Mouse (Mus musculus): Measurements from ENCODE around the gene Kctd2.
"Not testable (repeated sequence)": the region's sequence is repeated elsewhere in the genome, so short reads cannot be mapped to it uniquely, and the experiment has no call there.

Gene Kctd2

GRCm38 (mm10) chr11:115439326-115439725, 19.4 kb downstream of the Kctd2 start:
- DNase-seq (ENCODE audit: low spot score) = no peak

GRCm38 (mm10) chr11:115439906-115440595, 20.1 kb downstream of the Kctd2 start, which contains the start of gene Trim80:
Trim80 (plus strand) TSS chr11:115440545.
- DNase-seq (ENCODE audit: low spot score) = no peak

GRCm38 (mm10) chr11:115441417-115441816, 21.5 kb downstream of the Kctd2 start:
- no peak for DNase-seq (ENCODE audit: low spot score)

DNA sequence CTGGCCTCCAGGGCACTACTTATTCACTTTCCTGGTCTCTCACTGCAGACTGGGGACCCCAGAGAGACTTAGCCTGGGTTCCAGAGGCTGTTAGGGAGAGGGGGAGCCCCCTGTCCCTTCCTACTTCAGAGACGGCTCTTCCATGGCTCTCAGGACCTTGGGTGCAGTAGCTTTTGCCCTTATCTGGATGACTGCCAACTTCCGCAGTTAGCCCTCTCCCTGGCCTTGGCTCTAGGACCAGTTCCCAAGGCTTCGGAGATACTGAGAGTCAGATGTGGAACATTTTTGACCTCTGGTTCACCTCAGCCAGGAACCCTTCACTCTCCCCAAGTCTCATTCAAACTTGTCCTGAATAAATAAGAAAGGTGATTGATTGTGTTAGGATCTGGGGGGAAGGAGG, 27.0 kb downstream of the Kctd2 start:
- no peak for DNase-seq (ENCODE audit: low spot score)

DNA sequence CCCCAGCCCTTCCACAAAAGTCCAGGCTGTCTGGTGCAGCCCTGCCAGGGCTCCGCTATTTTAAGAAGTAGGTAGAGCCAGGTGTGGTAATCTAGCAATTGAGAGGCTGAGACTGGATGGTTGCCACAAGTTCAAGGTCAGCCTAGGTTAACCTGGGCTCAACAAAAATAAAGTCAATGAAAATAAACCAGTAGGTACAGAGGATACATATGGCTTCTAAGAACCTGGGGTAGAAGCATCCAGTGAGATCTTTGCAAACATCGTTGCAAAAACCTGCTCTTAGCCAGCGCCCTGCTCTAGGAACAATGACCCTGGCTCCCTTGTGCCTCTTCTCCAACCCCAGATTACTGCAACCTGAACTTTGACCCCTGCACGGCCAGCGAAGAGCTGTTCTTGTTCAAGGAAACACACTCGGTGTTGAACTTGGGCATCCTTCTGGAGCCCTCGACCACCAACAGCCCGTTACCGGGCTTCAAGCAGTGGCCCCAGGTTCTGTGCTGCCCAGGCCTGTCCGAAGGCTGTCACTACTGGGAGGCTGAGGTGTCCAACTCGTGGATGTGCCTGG, 27.5 kb downstream of the Kctd2 start:
- no peak for DNase-seq (ENCODE audit: low spot score)

DNA sequence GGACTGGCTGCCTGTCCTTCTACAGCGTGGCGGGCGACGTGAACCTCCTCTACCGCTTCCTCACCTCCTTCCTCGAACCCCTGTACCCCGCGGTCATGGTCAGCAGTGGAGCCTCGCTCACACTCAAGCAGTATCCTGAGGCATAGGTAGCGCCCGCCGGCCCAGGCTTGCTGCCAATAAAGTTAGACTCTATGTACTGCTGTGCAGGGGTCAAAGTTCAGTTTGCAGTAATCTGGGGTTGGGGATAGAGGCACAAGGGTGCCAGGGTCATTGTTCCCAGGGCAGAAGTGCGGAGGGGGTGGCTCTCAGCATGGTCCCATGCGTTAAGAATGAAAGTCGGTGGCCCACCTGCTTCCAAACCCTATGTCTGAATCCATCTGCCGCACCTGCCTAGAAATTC, 28.1 kb downstream of the Kctd2 start:
- no peak for DNase-seq (ENCODE audit: low spot score)

GRCm38 (mm10) chr11:115448998-115449397, 29.1 kb downstream of the Kctd2 start:
- no peak for DNase-seq (ENCODE audit: low spot score)

GRCm38 (mm10) chr11:115450176-115450575, 30.2 kb downstream of the Kctd2 start:
- no peak for DNase-seq (ENCODE audit: low spot score)

DNA sequence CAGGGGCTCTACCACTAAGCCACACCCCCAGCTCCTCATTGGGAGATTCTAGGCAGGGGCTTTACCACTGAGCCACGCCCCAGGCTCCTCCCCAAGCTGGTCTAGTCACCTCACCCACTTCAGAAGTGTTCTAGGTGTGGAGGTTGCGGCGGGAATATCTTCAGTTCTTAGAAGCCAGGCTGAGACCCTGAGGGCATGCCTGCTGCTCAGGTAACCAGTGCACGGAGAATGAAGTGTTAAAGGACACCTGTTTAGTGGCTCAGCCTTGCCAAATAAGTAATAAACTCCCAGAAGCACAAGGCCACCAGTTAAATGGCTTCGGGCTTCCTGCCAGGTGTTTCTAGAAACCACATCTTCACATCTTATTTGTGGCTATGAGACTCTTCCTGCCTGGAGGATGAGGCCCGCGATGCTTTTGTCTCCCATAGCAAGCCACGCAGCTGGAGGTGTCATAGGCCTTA, 31.9 kb downstream of the Kctd2 start:
- no peak for DNase-seq (ENCODE audit: low spot score)

- DNase-seq (ENCODE audit: low spot score) = no peak
These were observed 32.4 kb downstream of the Kctd2 start for GRCm38 (mm10) chr11:115452281-115452860.

DNA sequence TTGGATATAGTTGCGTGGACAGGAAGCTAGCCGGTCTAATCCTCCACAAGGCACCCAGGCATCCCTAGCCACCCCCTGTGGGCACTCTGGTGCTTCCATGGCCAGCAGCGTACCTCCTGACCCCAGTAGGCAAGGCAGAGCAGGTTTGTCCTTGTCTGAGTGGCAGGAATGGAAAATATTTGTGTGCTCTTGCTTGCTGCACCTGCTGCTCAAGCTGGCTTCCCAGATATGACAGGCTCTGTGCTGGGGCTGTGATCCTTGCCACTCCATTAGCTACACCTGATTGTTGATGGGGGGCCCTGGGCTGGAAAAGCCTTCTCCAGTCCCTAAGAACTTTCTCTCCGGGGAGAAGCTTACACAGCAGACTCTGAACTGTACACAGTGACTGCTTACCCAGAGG, 33.4 kb downstream of the Kctd2 start:
- no peak for DNase-seq (ENCODE audit: low spot score)

- not testable (repeated sequence) for DNase-seq (ENCODE audit: low spot score)
These were observed 34.9 kb downstream of the Kctd2 start for GRCm38 (mm10) chr11:115454822-115455221.

- DNase-seq (ENCODE audit: low spot score) = no peak
These were observed 35.7 kb downstream of the Kctd2 start for GRCm38 (mm10) chr11:115455619-115456018.

GRCm38 (mm10) chr11:115456182-115456581, 36.3 kb downstream of the Kctd2 start:
- DNase-seq (ENCODE audit: low spot score) = no peak

DNA sequence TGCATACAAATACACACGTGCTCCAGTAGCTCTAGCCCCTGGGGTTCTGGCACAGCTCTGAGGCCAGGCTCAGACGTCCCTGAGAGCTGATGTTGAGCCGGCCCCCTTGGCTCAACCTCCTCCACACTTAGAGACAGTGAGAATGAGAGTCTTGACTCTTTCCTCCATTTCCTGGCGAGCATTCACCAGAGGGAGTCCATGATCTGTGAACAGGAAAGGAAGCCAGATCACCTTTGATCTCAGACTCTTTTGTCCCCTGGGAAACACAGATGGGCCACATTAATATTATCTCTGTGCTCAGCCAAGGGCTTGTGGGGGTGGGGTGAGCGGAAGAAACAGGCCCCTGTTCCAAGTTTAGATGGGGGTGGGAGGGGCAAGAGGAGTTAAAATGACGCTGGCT, 37.5 kb downstream of the Kctd2 start:
- no peak for DNase-seq (ENCODE audit: low spot score)

DNA sequence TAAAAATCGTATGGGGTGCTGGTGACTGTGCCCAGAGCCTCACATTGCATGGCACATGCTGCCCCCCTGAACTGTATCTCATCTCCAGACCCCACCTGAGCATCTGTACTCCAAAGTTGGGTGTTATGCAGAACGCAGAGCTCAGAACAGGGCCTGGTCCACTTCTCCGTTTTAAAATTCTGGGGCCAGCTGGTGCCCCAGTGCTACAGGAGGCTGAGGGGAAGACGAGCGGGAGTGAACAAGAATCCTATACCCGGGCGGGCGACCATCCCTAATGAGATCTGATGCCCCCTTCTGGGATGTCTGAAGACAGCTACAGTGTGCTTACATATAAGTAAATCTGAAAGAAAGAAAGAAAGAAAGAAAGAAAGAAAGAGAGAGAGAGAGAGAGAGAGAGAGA, 41.0 kb downstream of the Kctd2 start:
- DNase-seq (ENCODE audit: low spot score) = no peak

GRCm38 (mm10) chr11:115461846-115462242, 41.9 kb downstream of the Kctd2 start:
- DNase-seq (ENCODE audit: low spot score) = no peak

- no peak for DNase-seq (ENCODE audit: low spot score)
These were observed 42.4 kb downstream of the Kctd2 start, which contains the start of gene Slc16a5 for GRCm38 (mm10) chr11:115462243-115462891. Slc16a5 (plus strand) TSS chr11:115462474.

- no peak for DNase-seq (ENCODE audit: low spot score)
These were observed 43.5 kb downstream of the Kctd2 start for GRCm38 (mm10) chr11:115463397-115463796.

DNA sequence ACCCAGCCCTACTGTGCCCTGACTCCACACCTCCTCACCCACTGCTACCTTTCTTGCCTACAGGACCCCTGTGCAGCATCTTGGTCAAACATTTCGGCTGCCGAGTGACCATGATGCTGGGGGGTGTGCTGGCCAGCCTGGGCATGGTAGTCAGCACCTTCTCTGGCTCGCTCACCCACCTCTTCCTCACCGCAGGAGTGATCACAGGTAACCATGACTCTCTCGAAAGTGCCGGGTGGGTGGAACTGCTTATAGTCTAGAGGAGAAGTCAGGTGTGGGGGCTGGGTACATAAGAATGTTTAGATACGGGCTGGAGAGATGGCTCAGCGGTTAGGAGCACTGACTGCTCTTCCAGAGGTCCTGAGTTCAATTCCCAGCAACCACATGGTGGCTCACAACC, 44.9 kb downstream of the Kctd2 start:
- DNase-seq (ENCODE audit: low spot score) = no peak

DNA sequence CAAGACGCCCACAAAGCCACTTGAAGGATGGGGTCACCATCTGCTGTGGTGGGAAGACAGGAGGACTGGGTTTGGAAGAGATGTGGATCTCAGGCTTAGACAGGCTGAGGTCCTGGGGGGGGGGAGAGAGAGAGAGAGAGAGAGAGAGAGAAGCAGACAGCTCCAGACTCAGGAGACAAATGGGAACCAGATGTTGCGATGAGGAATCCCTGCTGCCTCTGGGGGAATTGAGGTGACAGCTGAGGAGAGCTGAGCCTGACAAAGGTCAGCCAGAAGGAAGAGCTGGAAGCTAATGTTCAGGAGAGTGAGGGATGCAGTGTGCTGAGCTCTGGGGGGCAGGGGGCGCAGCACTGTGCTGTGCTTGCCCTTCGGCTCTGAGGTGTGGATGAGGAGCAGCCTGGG, 47.3 kb downstream of the Kctd2 start:
- DNase-seq (ENCODE audit: low spot score) = peak; percentile 27

DNA sequence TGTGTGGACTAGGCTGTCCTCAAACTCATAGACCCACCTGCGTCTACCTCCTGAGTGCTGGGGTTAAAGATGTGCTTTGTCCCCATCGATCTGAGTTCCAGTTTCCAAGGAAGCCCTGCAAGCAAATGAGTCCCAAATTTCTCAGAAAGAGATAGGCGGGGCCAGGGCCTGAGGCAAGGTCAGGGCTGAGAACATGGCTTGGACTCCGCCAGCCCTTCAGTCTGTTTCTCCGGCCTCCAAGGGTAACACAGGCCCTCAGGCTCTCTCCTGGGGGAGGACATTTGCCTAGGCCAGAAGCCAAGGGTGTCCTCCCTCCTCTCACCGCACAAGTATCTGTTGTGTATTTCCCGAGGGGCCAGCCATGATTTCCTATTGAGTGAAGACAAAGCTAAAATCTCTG, 52.3 kb downstream of the Kctd2 start:
- no peak for DNase-seq (ENCODE audit: low spot score)

Measured in retina, embryonic 14.5 days (tissue).